Mouse (Mus musculus): ENCODE data around the gene Cacna1c.

GRCm38 (mm10) chr6:119102936-119103335 lies 93.3 kb downstream of the Cacna1c start:
- no peak for TF ChIP-seq ZNF384 (IDR thresholded peaks at IDR 0.05; ENCODE audit: low read depth, low read length)
- no peak for TF ChIP-seq MAFK (IDR thresholded peaks at IDR 0.05; ENCODE audit: insufficient read depth, low read depth, low read length)
- TF ChIP-seq HCFC1 (IDR thresholded peaks at IDR 0.05; ENCODE audit: borderline replicate concordance, insufficient read depth, low read length): no peak
- TF ChIP-seq CHD2 (IDR thresholded peaks at IDR 0.05; ENCODE audit: low read depth, low read length): no peak
- no peak for TF ChIP-seq ZC3H11A (IDR thresholded peaks at IDR 0.05; ENCODE audit: borderline replicate concordance, low read depth, low read length)
